ENCODE assay signal across 12 mouse cellular contexts in genomic region chr10:39958266-39958665, GRCm38 (mm10). TPM values are rescaled to one million over a fixed set of nuclear protein-coding genes. Genes with fewer than 3 reads are reported as not detected.
DNase-seq lines count a peak whose midpoint lies in the region; ATAC-seq and TF ChIP-seq lines count a peak whose summit lies in the region.
"Had no signal": no experiment of that assay in that cellular context is flagged by ENCODE, and none has a peak within 500 bp of the region (broad histone marks: within the 10 kb centered on the region; RNA-seq: fewer than 3 reads in every experiment).

No protein-coding gene starts in this region.

- intact Hi-C loops in heart, postnatal 14 days (cut with DNase I), result loop anchor here (5.0 kb wide), 2 partner anchors 61 to 254 kb away; partner anchors contain the start of gene Mfsd4b4
- intact Hi-C loops in gastrocnemius, postnatal 36 days (cut with DNase I), result loop anchor here (5.0 kb wide), 1 partner anchor 69 kb away; the partner anchor contains the start of gene Mfsd4b1

- no peak for TF ChIP-seq EP300 in liver, postnatal 0 days (IDR thresholded peaks at IDR 0.05; ENCODE audit: low read depth)

- TF ChIP-seq POLR2A in bone marrow macrophage, adult 2 months (IDR thresholded peaks at IDR 0.05; ENCODE audit: borderline replicate concordance, low read depth, low read length), result no peak

- no peaks in the 10 kb centered on the region for H3K36me3 ChIP-seq in heart, embryonic 15.5 days
- H3K36me3 ChIP-seq in liver, postnatal 0 days (replicated peaks; ENCODE audit: insufficient read depth, low read length), result no peaks in the 10 kb centered on the region
- no peaks in the 10 kb centered on the region for H3K36me3 ChIP-seq in liver, embryonic 12.5 days
- H3K36me3 ChIP-seq: limb, embryonic 13.5 days had no signal

- H3K27me3 ChIP-seq in heart, embryonic 15.5 days, result no peaks in the 10 kb centered on the region
- no peaks in the 10 kb centered on the region for H3K27me3 ChIP-seq in liver, postnatal 0 days (ENCODE audit: insufficient read depth, low read length)
- H3K27me3 ChIP-seq in liver, embryonic 12.5 days (replicated peaks), result no peaks in the 10 kb centered on the region; the same call in 1 of the 2 replicates

- H3K4me2 ChIP-seq in heart, embryonic 15.5 days, result no peak overlapping the region
- H3K4me2 ChIP-seq in liver, postnatal 0 days (ENCODE audit: low read depth, low read length), result no peak overlapping the region
- H3K4me2 ChIP-seq in liver, embryonic 12.5 days, result no peak overlapping the region
- H3K4me2 ChIP-seq: limb, embryonic 13.5 days had no signal

- no peak overlapping the region for H3K4me3 ChIP-seq in heart, embryonic 15.5 days
- no peak overlapping the region for H3K4me3 ChIP-seq in liver, postnatal 0 days (ENCODE audit: low read depth, low read length)
- H3K4me3 ChIP-seq in liver, embryonic 12.5 days, result no peak overlapping the region
- H3K4me3 ChIP-seq in bone marrow macrophage, adult 2 months (ENCODE audit: insufficient read depth, low read length), result no peak overlapping the region
- H3K4me3 ChIP-seq: limb, embryonic 13.5 days had no signal

- peak; percentile 58 for TF ChIP-seq CTCF in liver, postnatal 0 days (IDR thresholded peaks at IDR 0.05; ENCODE audit: low read depth)
- no peak for TF ChIP-seq CTCF in bone marrow macrophage, adult 2 months (IDR thresholded peaks at IDR 0.05; ENCODE audit: low read depth, low read length)

- H3K27ac ChIP-seq in heart, embryonic 15.5 days, result peak overlapping the region; percentile 39
- no peak overlapping the region for H3K27ac ChIP-seq in liver, postnatal 0 days (ENCODE audit: low read depth)
- no peak overlapping the region for H3K27ac ChIP-seq in liver, embryonic 12.5 days
- peak overlapping the region; percentile 37 for H3K27ac ChIP-seq in bone marrow macrophage, adult 2 months (ENCODE audit: insufficient read depth, low read depth, low read length)
- H3K27ac ChIP-seq: limb, embryonic 13.5 days had no signal

- no peaks in the 10 kb centered on the region for H3K9me3 ChIP-seq in heart, embryonic 15.5 days (replicated peaks)
- H3K9me3 ChIP-seq in liver, postnatal 0 days (ENCODE audit: low read length), result no peaks in the 10 kb centered on the region
- no peaks in the 10 kb centered on the region for H3K9me3 ChIP-seq in liver, embryonic 12.5 days (replicated peaks)
- H3K9me3 ChIP-seq: limb, embryonic 13.5 days had no signal

- DNase-seq in heart, postnatal 14 days, result no peak
- no peak for DNase-seq in liver, postnatal 0 days
- peak; percentile 49 for DNase-seq in retina, embryonic 14.5 days (ENCODE audit: low spot score)
- DNase-seq in gastrocnemius, postnatal 36 days, result no peak
- DNase-seq: cerebellum, adult 9-11 months; kidney, adult 18-20 months; thymus, postnatal 25 days had no signal

- H3K4me1 ChIP-seq in heart, embryonic 15.5 days (replicated peaks), result peaks cover 19% of the 10 kb centered on the region
- peaks cover 20% of the 10 kb centered on the region for H3K4me1 ChIP-seq in liver, postnatal 0 days (ENCODE audit: insufficient read depth)
- peaks cover 19% of the 10 kb centered on the region for H3K4me1 ChIP-seq in liver, embryonic 12.5 days
- peaks cover 24% of the 10 kb centered on the region for H3K4me1 ChIP-seq in bone marrow macrophage, adult 2 months (ENCODE audit: control insufficient read depth, insufficient read depth, low read length)

- ATAC-seq in heart, embryonic 15.5 days (replicated peaks; ENCODE audit: insufficient number of reproducible peaks, insufficient read depth, low FRiP score, low read depth), result no peak
- no peak for ATAC-seq in liver, postnatal 0 days
- no peak for ATAC-seq in liver, embryonic 12.5 days

- H3K9ac ChIP-seq in heart, embryonic 15.5 days, result no peak overlapping the region
- no peak overlapping the region for H3K9ac ChIP-seq in liver, postnatal 0 days (replicated peaks)
- no peak overlapping the region for H3K9ac ChIP-seq in liver, embryonic 12.5 days
- H3K9ac ChIP-seq: limb, embryonic 13.5 days had no signal

- 55% methylated on average over 4 of the region's 4 CpGs for WGBS in heart, embryonic 15.5 days
- 58% methylated on average over 4 of the region's 4 CpGs for WGBS in liver, postnatal 0 days (ENCODE audit: insufficient replicate concordance)
- WGBS in liver, embryonic 12.5 days (ENCODE audit: insufficient replicate concordance), result 66% methylated on average over 4 of the region's 4 CpGs

RNA-seq across cellular contexts. Expression of gene Mfsd4b3, which starts 1.7 kb away (rescaled TPM):
- 0.81 and 1.00 TPM in 2 replicates for polyA plus RNA-seq in heart, embryonic 15.5 days (2015; fragmentation: Nextera tagmentation; extraction: Ambion mirVana)
- 1 to 10 TPM; 2.7 to 3.2 TPM for total RNA-seq in heart, postnatal 14 days (2021)
- 4.8 and 5.5 TPM in 2 replicates for polyA plus RNA-seq in liver, postnatal 0 days (2015; fragmentation: Nextera tagmentation; extraction: Ambion mirVana)
- 0.89 and 1.1 TPM in 2 replicates for polyA plus RNA-seq in liver, embryonic 12.5 days (2016; fragmentation: Nextera tagmentation; extraction: Ambion mirVana)
- 1.4 TPM in 2 replicates for polyA plus RNA-seq in bone marrow macrophage, adult 2 months (2012; ENCODE audit: insufficient read depth, insufficient read length, missing spikeins)
- total RNA-seq in gastrocnemius, postnatal 36 days (2021), result 1 to 10 TPM; 3.9 to 4.6 TPM
- polyA plus RNA-seq: frontal cortex, adult 2 months had no signal

RNA-seq across cellular contexts. Expression of gene Mfsd4b5, which starts 28.2 kb away (rescaled TPM):
- not detected in 2 replicates for polyA plus RNA-seq in heart, embryonic 15.5 days (2015; fragmentation: Nextera tagmentation; extraction: Ambion mirVana)
- under 1 TPM; 0.24 to 0.86 TPM for total RNA-seq in heart, postnatal 14 days (2021)
- polyA plus RNA-seq in liver, postnatal 0 days (2015; fragmentation: Nextera tagmentation; extraction: Ambion mirVana), result 0.06 and 0.09 TPM in 2 replicates
- 0.05 and 0.13 TPM in 2 replicates for polyA plus RNA-seq in liver, embryonic 12.5 days (2016; fragmentation: Nextera tagmentation; extraction: Ambion mirVana)
- polyA plus RNA-seq in bone marrow macrophage, adult 2 months (2012; ENCODE audit: insufficient read depth, insufficient read length, missing spikeins), result not detected in 2 replicates
- total RNA-seq in gastrocnemius, postnatal 36 days (2021), result under 1 TPM; 0.38 to 0.47 TPM

RNA-seq across cellular contexts. Expression of gene Mfsd4b2, which starts 31.5 kb away (rescaled TPM):
- polyA plus RNA-seq in heart, embryonic 15.5 days (2015; fragmentation: Nextera tagmentation; extraction: Ambion mirVana), result not detected in 2 replicates
- total RNA-seq in heart, postnatal 14 days (2021), result under 1 TPM; 0.10 to 0.12 TPM
- polyA plus RNA-seq in liver, postnatal 0 days (2015; fragmentation: Nextera tagmentation; extraction: Ambion mirVana), result not detected in 2 replicates
- polyA plus RNA-seq in liver, embryonic 12.5 days (2016; fragmentation: Nextera tagmentation; extraction: Ambion mirVana), result not detected in 2 replicates
- not detected in 2 replicates for polyA plus RNA-seq in bone marrow macrophage, adult 2 months (2012; ENCODE audit: insufficient read depth, insufficient read length, missing spikeins)
- under 1 TPM; 0.10 to 0.22 TPM for total RNA-seq in gastrocnemius, postnatal 36 days (2021)
- polyA plus RNA-seq: frontal cortex, adult 2 months; limb, embryonic 13.5 days had no signal

RNA-seq across cellular contexts. Expression of gene Mfsd4b4, which starts 59.2 kb away (rescaled TPM):
- polyA plus RNA-seq in heart, embryonic 15.5 days (2015; fragmentation: Nextera tagmentation; extraction: Ambion mirVana), result 2.8 and 4.1 TPM in 2 replicates
- total RNA-seq in heart, postnatal 14 days (2021), result 1 to 10 TPM; 2.7 to 2.9 TPM
- polyA plus RNA-seq in liver, postnatal 0 days (2015; fragmentation: Nextera tagmentation; extraction: Ambion mirVana), result 1.4 and 1.6 TPM in 2 replicates
- 2.1 and 2.2 TPM in 2 replicates for polyA plus RNA-seq in liver, embryonic 12.5 days (2016; fragmentation: Nextera tagmentation; extraction: Ambion mirVana)
- polyA plus RNA-seq in bone marrow macrophage, adult 2 months (2012; ENCODE audit: insufficient read depth, insufficient read length, missing spikeins), result 6.8 and 8.2 TPM in 2 replicates
- total RNA-seq in gastrocnemius, postnatal 36 days (2021), result 1 to 10 TPM; 1.8 to 2.1 TPM

Comparison
In these comparisons a context has a peak if more than half of its experiments do, and no peak if none do; other contexts are left out.
1. H3K27ac ChIP-seq: peak in heart, embryonic 15.5 days (single experiment) and bone marrow macrophage, adult 2 months (single experiment); none in liver, postnatal 0 days (single experiment) and liver, embryonic 12.5 days (single experiment).